Mouse (Mus musculus): ENCODE measurements around the gene B430305J03Rik.

DNA sequence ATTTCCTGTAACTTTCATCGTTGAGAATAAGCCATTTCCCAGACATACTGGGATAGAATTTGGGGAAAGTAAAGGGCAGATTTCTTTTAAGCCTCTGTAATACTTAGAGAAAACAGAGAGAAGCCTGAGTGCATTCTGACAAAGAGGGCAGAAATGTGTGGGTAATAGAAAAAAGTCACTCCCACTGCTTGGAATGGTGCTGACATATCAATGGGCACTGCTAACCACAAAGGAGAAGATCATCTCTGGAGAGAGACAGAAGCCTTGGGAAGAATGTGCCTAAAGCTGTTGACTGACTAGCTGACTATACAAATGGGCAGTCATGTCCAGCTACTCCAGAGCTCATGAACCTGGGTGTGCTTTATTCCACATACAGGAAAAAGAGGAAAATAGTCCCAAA is 10.3 kb downstream of the B430305J03Rik start:
- TF ChIP-seq CTCF (IDR thresholded peaks at IDR 0.05; ENCODE audit: low read depth) = no peak
- TF ChIP-seq EP300 (IDR thresholded peaks at IDR 0.05; ENCODE audit: low read depth) = no peak

All from liver, postnatal 0 days (tissue).